Mouse (Mus musculus) neutrophil, adult 65 days (primary cell): ENCODE measurements around the gene Prl2c2. TPM values are rescaled to one million over a fixed set of nuclear protein-coding genes. Genes with fewer than 3 reads are reported as not detected.

ENCODE experiments used
- total RNA-seq: library from RNA; stranded (reverse); gene quantifications from 2 replicates; pipeline ENCODE4 v1.2.4, GENCODE M21; 2023

Prl2c2 gene
- total RNA-seq: not detected in 2 replicates

GRCm38 (mm10) chr13:13005283-13005682 lies at the start of gene Prl2c2:
TSS of gene Prl2c2 (minus strand) at chr13:13005383.

Other genes with a start within 250 kb of the Prl2c2 start
- gene Prl2c3, start 205.3 kb downstream of the Prl2c2 start, total RNA-seq: not detected in 2 replicates
- not detected in 2 replicates for gene Prl2c5, start 177.3 kb upstream of the Prl2c2 start, total RNA-seq